Mouse (Mus musculus) embryonic facial prominence, embryonic 13.5 days (tissue): ENCODE results near the gene Vwa5b2. TPM values are rescaled to one million over a fixed set of nuclear protein-coding genes. Genes with fewer than 3 reads are reported as not detected.

Experiments
- ATAC-seq: fragments of 200-750 bp; cut with Nextera tagmentation; 2 replicates; pipeline ENCODE4 v1.8.0; 2017; ENCODE audit warnings: low read depth; ENCODE audit not compliant: insufficient number of reproducible peaks, insufficient read depth, low FRiP score, low TSS enrichment
- H3K27ac ChIP-seq: fragments of 300-500 bp; sonication (generic); 2 replicates; pipeline ENCODE4 v1.5.1; 2015; ENCODE audit warnings: moderate library complexity, mild to moderate bottlenecking, inconsistent platforms
- H3K27me3 ChIP-seq: fragments of 300-500 bp; sonication (generic); 2 replicates; pipeline ENCODE4 v1.6.1; 2015; ENCODE audit warnings: mild to moderate bottlenecking, inconsistent platforms
- H3K36me3 ChIP-seq: fragments of 300-500 bp; sonication (generic); 2 replicates; pipeline ENCODE4 v1.6.1; 2015; ENCODE audit warnings: mild to moderate bottlenecking, inconsistent platforms
- H3K4me1 ChIP-seq: fragments of 300-500 bp; sonication (generic); 2 replicates; pipeline ENCODE4 v1.6.1; 2015; ENCODE audit warnings: inconsistent platforms
- H3K4me2 ChIP-seq: fragments of 300-500 bp; sonication (generic); 2 replicates; pipeline ENCODE4 v1.6.1; 2015; ENCODE audit warnings: moderate library complexity, mild to moderate bottlenecking, inconsistent platforms
- H3K4me3 ChIP-seq: fragments of 300-500 bp; sonication (generic); 2 replicates; pipeline ENCODE4 v1.5.1; 2015; ENCODE audit warnings: mild to moderate bottlenecking, inconsistent platforms
- H3K9ac ChIP-seq: fragments of 300-500 bp; sonication (generic); 2 replicates; pipeline ENCODE4 v1.6.1; 2015; ENCODE audit warnings: mild to moderate bottlenecking, inconsistent platforms
- H3K9me3 ChIP-seq: fragments of 300-500 bp; sonication (generic); 2 replicates; pipeline ENCODE4 v1.6.1; 2016; ENCODE audit warnings: inconsistent platforms
- WGBS: fragments of 180-500 bp; shearing (Covaris S2); methylation state at CpG from one replicate; pipeline ENCODE4 v1.1.7; 2015; ENCODE audit warnings: mixed read lengths; 5-methylcytosine and 5-hydroxymethylcytosine counted together
- polyA plus RNA-seq: library from polyadenylated mRNA; unstranded; fragments of >200 nt; fragmentation: Nextera tagmentation; extraction: Ambion mirVana; gene quantifications from 2 replicates; pipeline ENCODE4 v1.2.1, GENCODE M21; 2015

Vwa5b2 gene
- polyA plus RNA-seq, 1 experiment from 2014 or later: 1.6 TPM

GRCm38 (mm10) chr16:20619541-20620398, 30.5 kb downstream of the Vwa5b2 start:
- peak overlapping the region; percentile 99 for H3K4me2 ChIP-seq

DNA sequence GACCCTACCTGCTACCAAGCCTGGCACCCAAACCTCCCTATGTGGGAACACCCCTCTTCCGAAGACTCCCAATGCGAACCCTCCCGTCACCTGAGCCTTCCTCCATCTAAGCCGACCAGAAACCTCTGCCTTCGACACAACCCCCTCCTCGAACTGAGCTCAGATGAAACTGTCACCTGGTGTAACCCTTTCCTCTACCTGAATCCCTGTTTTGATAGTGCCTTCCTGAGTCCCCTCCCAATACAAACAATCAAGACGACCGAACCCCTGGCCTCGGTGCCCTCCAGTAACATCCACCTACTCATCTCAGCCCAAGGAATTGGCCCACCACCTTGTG, 31.1 kb downstream of the Vwa5b2 start:
- H3K27ac ChIP-seq: no peak overlapping the region
- no peak for ATAC-seq
- H3K4me3 ChIP-seq: peak overlapping the region; percentile 70
- H3K4me2 ChIP-seq: peak overlapping the region; percentile 99
- peaks cover 7% of the 10 kb centered on the region; the same call in 1 of the 2 replicates for H3K36me3 ChIP-seq
- H3K27me3 ChIP-seq: peaks cover 46% of the 10 kb centered on the region
- H3K9me3 ChIP-seq: no peaks in the 10 kb centered on the region
- peak overlapping the region; percentile 73 for H3K9ac ChIP-seq
- H3K4me1 ChIP-seq: peaks cover 34% of the 10 kb centered on the region
- WGBS: 0% methylated on average over 9 of the region's 9 CpGs

More at GRCm38 (mm10) chr16:20619541-20620398, 30.5 kb downstream of the Vwa5b2 start:
- no peaks in the 10 kb centered on the region for H3K9me3 ChIP-seq
- H3K27me3 ChIP-seq: peaks cover 46% of the 10 kb centered on the region
- 0 out of 2 replicates have a peak overlapping the region, but pooled peaks have one; percentile 17 for H3K9ac ChIP-seq
- ATAC-seq: peak; percentile 52
- no peak overlapping the region for H3K27ac ChIP-seq
- peak overlapping the region; percentile 70 for H3K4me3 ChIP-seq
- peaks cover 7% of the 10 kb centered on the region; the same call in 1 of the 2 replicates for H3K36me3 ChIP-seq
- 2% methylated on average over 62 of the region's 83 CpGs for WGBS
- peaks cover 34% of the 10 kb centered on the region for H3K4me1 ChIP-seq

DNA sequence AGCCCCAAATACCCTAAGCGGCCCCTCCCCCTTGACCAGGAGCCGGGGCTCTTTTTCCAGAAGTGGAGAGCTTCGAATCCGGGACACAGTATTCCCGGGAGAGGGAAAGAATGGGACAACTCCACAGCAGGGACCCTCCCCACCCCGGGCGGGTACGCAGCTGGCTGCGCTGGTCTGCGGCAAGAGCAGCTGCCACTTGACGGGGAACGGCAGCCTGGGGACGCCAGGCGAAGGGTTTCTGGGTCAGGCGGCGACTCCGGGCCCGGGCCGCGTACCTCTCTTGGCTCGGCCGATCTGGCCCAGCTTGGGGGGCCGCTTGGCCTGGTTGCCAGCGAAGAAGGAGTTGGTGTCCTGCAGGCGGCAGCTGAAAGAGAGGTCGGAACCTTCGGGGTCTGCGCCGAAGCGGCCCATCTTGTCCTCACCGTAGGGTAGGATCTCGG, 31.5 kb downstream of the Vwa5b2 start:
- Histone ChIP-seq H3K27ac (no peak overlapping the region), H3K9ac (peak overlapping the region; percentile 73), H3K36me3 (peaks cover 7% of the 10 kb centered on the region; the same call in 1 of the 2 replicates), H3K4me2 (peak overlapping the region; percentile 99), H3K27me3 (peaks cover 46% of the 10 kb centered on the region), H3K9me3 (no peaks in the 10 kb centered on the region), H3K4me3 (peak overlapping the region; percentile 70), H3K4me1 (peaks cover 34% of the 10 kb centered on the region)
- peak; percentile 13; the same call in 1 of the 2 replicates for ATAC-seq
- WGBS: 0% methylated on average over 32 of the region's 32 CpGs

DNA sequence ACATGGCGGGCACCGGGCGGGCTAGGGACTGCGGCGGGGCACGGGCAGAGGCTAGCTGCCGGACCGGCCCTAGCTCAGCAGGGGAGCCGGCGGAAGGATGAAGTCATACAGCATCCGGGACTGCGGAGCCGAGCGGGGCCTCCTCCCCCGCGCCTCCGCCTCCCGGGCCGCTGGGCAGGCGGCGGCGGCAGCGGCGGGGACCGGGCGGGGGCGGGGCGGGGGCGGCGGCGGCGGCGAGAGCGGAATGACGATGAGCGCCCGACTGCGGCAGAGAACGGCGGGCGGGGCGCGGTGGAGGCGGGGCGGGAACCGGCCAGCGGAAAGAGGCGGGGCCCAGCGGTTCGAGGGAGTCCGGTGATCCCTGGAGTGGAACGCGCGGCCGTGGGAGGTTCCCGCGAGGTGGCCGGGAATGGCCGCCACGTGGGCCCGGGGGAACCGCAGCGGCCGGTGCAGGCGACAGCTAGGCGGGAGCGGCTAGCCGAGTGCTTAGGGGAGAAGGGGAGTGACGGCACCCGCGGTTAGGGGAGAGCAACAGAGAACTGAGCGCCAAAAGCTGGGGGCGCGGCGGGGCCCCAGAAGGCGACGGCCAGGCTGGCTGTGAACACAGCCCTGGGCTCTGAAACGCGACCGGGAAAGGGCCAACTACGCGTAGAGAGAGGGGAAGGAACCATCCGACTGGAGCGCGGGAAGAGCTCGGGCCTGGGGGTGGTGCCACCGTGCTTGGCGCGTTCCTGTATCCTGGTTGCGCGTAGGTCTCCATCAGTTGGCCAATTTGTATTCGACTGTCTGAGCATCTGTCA, 32.1 kb downstream of the Vwa5b2 start, which contains the start of gene Camk2n2:
Gene Camk2n2 (minus strand): TSS at position 97 of the 800 bp plus-strand sequence.
- H3K9me3 ChIP-seq: no peaks in the 10 kb centered on the region
- H3K4me3 ChIP-seq: peak within 1 kb of the TSS; percentile 70
- peaks cover 46% of the 10 kb centered on the region for H3K27me3 ChIP-seq
- under 1% methylated on average over 63 of the region's 92 CpGs for WGBS
- H3K9ac ChIP-seq: peak within 1 kb of the TSS; percentile 73
- H3K36me3 ChIP-seq: peaks cover 7% of the 10 kb centered on the region; the same call in 1 of the 2 replicates
- ATAC-seq: peak; percentile 54
- H3K4me1 ChIP-seq: peaks cover 34% of the 10 kb centered on the region
- H3K4me2 ChIP-seq: peak within 1 kb of the TSS; percentile 99
- H3K27ac ChIP-seq: peak within 1 kb of the TSS; percentile 39

DNA sequence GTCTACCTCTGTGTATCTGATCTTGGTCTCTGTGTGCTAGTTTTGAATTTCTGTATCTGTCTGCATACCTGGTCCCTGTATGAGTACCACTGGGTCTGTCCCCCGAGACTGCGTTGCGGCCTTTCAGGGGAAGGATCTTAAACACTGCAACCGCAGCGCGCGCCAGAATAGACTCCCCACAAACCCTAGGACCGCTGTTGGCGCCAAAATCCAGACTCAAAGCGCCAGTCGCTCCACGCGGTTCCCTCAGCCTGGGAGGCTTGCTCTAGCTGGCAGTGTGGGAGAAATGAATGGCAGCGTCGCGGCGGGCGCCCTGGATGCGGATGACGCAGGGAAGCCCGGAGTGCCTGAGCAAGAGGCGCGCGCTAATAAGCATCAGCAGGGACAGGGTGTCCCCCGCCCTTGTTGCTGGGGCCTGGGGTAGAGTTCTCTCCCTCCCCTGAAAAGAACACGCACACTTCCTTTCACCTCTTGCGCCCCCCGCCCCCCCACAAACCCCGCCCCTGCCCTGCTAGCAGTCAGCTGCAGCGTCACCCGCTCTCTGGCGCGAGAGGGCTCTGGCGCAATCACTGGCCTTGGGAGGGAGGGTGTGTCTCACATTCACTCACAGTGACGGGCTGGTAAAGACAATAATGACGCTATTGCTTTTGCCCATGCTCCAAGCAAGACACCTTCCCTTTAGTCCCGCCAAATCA, 32.9 kb downstream of the Vwa5b2 start:
- WGBS: under 1% methylated on average over 37 of the region's 37 CpGs
- Histone ChIP-seq H3K4me1 (peaks cover 34% of the 10 kb centered on the region), H3K4me2 (peak overlapping the region; percentile 99), H3K4me3 (peak overlapping the region; percentile 70), H3K9ac (peak overlapping the region; percentile 73), H3K27ac (peak overlapping the region; percentile 39), H3K9me3 (no peaks in the 10 kb centered on the region), H3K36me3 (peaks cover 7% of the 10 kb centered on the region; the same call in 1 of the 2 replicates), H3K27me3 (peaks cover 46% of the 10 kb centered on the region)
- no peak for ATAC-seq

DNA sequence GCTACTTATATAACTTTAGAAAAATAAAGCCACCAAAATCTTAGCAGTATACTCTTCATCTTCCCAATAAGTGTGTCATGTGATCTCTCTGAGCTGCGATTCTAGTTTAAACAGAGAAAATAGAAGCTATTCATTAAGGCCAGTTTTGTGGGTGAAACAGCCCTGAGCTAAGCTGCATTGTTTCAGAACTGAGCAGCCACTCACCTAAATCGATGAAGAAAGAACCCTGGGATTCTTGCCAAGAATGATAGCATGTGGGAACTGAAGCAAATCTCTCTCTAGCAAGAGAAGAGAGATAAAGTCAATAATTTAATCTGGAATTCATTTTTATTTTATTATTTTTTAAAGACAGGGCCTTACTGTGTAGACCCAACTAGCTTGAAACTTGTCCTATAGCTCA, 33.9 kb downstream of the Vwa5b2 start:
- Histone ChIP-seq H3K27ac (no peak overlapping the region), H3K9ac (no peak overlapping the region), H3K27me3 (peaks cover 45% of the 10 kb centered on the region), H3K9me3 (no peaks in the 10 kb centered on the region), H3K4me1 (peaks cover 34% of the 10 kb centered on the region), H3K4me2 (no peak overlapping the region), H3K36me3 (peaks cover 5% of the 10 kb centered on the region; the same call in 1 of the 2 replicates), H3K4me3 (no peak overlapping the region)
- WGBS: 56% methylated on average over 2 of the region's 2 CpGs
- no peak for ATAC-seq

DNA sequence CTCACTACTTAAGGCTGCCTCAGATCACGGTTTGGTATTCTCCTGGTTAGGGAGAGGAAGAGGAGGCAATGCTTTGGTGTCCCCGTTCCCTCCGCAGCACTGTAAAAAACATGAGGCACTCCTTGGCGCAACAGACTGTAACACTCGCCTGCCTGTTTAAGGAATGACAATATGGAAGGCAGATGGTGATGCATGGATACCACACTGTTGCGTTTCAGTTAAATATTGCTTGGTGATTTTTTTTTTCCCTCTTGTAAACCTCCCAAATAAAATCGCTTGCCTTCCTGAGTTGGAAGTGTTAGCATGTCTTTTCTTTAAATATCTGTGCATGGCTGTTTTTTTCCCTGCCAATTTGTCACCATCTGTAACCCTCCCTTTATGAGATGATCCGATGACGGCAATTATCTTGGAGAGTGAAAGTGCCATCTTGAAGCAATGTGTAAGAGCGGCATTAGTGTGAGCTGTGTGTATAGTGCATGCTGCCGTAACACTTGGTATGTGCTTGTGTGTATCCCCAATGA, 39.7 kb downstream of the Vwa5b2 start:
- Histone ChIP-seq H3K27ac (no peak overlapping the region), H3K9me3 (no peaks in the 10 kb centered on the region), H3K4me3 (no peak overlapping the region), H3K27me3 (peaks cover 27% of the 10 kb centered on the region), H3K4me2 (peak overlapping the region; percentile 92), H3K9ac (no peak overlapping the region), H3K4me1 (peaks cover 10% of the 10 kb centered on the region), H3K36me3 (no peaks in the 10 kb centered on the region)
- no peak for ATAC-seq
- WGBS: 44% methylated on average over 11 of the region's 11 CpGs

DNA sequence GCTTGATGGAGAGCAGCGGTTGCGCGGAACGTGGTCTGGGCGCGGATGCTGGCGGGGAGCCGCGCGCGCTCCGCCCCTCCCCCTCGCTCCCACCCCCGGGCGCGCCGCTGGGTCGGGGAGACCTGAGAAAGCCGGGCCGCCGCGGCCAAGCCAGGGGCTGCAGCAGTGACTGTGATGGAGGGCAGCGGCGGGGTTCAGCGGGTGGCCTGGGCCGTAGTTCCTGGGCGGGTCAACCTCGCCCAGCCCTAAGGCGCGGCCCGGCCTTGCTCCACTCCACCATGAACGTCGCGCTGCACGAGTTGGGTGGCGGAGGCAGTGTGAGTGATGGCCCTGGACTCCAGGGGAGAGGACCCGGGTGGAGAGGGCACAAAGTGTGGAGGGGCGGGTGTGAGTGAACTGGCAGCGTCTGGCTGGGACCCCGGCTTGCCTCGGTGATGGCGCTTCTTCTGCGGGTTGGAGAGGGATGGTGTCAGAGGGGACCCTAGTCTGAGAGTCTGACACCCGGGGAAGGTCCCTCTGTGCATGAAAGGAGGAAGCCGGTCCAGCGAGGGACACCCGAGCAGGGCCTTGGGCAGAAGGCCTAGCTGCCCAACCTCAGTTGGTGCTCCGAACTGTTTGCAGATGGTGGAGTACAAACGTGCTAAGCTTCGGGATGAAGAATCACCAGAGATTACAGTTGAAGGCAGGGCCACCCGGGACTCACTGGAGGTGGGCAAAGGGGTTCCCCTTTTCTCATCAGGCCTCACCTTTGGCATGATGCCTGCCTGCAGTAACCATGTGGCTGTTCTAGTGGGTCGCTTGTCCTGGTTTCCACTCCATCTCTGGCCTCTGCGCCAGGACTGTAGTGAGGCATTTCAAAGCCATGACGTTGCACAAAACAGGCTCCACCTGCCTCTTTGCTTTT, 40.7 kb downstream of the Vwa5b2 start, which contains the start of gene Ece2:
Gene Ece2 (plus strand): TSS at position 98 of the 904 bp plus-strand sequence.
- ATAC-seq: peak; percentile 32; the same call in 1 of the 2 replicates
- H3K27ac ChIP-seq: 0 out of 2 replicates have a peak within 1 kb of the TSS, but pooled peaks have one; percentile 13

GRCm38 (mm10) chr16:20637410-20637809, 48.1 kb downstream of the Vwa5b2 start:
- Histone ChIP-seq H3K27me3 (no peaks in the 10 kb centered on the region), H3K27ac (no peak overlapping the region), H3K9me3 (no peaks in the 10 kb centered on the region), H3K4me2 (no peak overlapping the region), H3K4me3 (no peak overlapping the region), H3K4me1 (peaks cover 3% of the 10 kb centered on the region; the same call in 1 of the 2 replicates), H3K36me3 (0 out of 2 replicates have a peak, but pooled peaks cover 3% of the 10 kb centered on the region), H3K9ac (no peak overlapping the region)
- 72% methylated on average over 8 of the region's 8 CpGs for WGBS
- ATAC-seq: no peak

More for the DNA sequence above, 40.7 kb downstream of the Vwa5b2 start, which contains the start of gene Ece2:
- Histone ChIP-seq H3K4me1 (peaks cover 10% of the 10 kb centered on the region), H3K4me2 (peak within 1 kb of the TSS; percentile 92), H3K9ac (peak within 1 kb of the TSS; percentile 85), H3K4me3 (peak within 1 kb of the TSS; percentile 64), H3K36me3 (no peaks in the 10 kb centered on the region), H3K9me3 (no peaks in the 10 kb centered on the region), H3K27me3 (peaks cover 27% of the 10 kb centered on the region)
- WGBS: 7% methylated on average over 53 of the region's 54 CpGs

DNA sequence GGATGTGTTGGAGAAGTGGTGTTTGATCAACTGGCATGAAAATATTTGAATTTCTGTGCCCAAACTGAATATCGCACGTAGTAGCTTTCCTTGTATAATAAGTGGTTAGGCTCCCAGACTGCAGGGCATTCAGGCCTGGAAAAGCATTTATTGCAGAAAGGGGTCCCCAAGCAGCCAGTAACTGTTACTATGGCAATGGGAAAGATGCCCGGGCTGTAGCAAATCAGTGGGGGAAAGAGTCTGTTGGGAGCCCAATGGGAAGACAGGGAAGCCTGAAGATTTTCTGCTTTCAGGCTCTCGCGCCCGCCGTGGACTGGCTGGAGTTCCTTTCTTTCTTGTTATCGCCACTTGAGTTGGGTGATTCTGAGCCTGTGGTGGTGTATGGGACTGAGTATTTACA, 49.1 kb downstream of the Vwa5b2 start:
- H3K9me3 ChIP-seq: no peaks in the 10 kb centered on the region
- H3K4me3 ChIP-seq: no peak overlapping the region
- no peak for ATAC-seq
- no peak overlapping the region for H3K9ac ChIP-seq
- H3K36me3 ChIP-seq: 0 out of 2 replicates have a peak, but pooled peaks cover 3% of the 10 kb centered on the region
- no peak overlapping the region for H3K27ac ChIP-seq
- no peaks in the 10 kb centered on the region for H3K27me3 ChIP-seq
- H3K4me1 ChIP-seq: peaks cover 3% of the 10 kb centered on the region; the same call in 1 of the 2 replicates
- WGBS: 82% methylated on average over 8 of the region's 8 CpGs
- no peak overlapping the region for H3K4me2 ChIP-seq
